Mouse (Mus musculus): Measurements from ENCODE around the gene Pou2f3. TPM values are rescaled to one million over a fixed set of nuclear protein-coding genes. Genes with fewer than 3 reads are reported as not detected.

Gene Pou2f3
- polyA plus RNA-seq, 1 experiment from 2014 or later: not detected

GRCm38 (mm10) chr9:43241291-43241690, 31.1 kb upstream of the Pou2f3 start:
- Histone ChIP-seq H3K27ac (ENCODE audit: low read depth, low read length) (no peak overlapping the region), H3K27me3 (ENCODE audit: control insufficient read depth, insufficient read depth, low read length) (peaks cover 26% of the 10 kb centered on the region), H3K4me2 (replicated peaks; ENCODE audit: low read depth, low read length) (no peak overlapping the region), H3K9ac (ENCODE audit: low read depth, low read length) (no peak overlapping the region), H3K36me3 (ENCODE audit: control insufficient read depth, insufficient read depth, low read length) (no peaks in the 10 kb centered on the region), H3K4me3 (ENCODE audit: low read depth, low read length) (no peak overlapping the region), H3K4me1 (replicated peaks; ENCODE audit: control insufficient read depth, insufficient read depth, low read length) (peaks cover 2% of the 10 kb centered on the region; the same call in 1 of the 2 replicates), H3K9me3 (ENCODE audit: control insufficient read depth, low read length) (no peaks in the 10 kb centered on the region)
- DNase-seq (ENCODE audit: low spot score) (no peak), ATAC-seq (ENCODE audit: low FRiP score) (no peak)
- WGBS: 62% methylated on average over 4 of the region's 4 CpGs

GRCm38 (mm10) chr9:43240594-43240900, 30.4 kb upstream of the Pou2f3 start:
- Histone ChIP-seq H3K36me3 (ENCODE audit: control insufficient read depth, insufficient read depth, low read length) (no peaks in the 10 kb centered on the region), H3K4me2 (replicated peaks; ENCODE audit: low read depth, low read length) (no peak overlapping the region; the same call in 1 of the 2 replicates), H3K9ac (ENCODE audit: low read depth, low read length) (no peak overlapping the region), H3K27ac (ENCODE audit: low read depth, low read length) (0 out of 2 replicates have a peak overlapping the region, but pooled peaks have one; percentile 10), H3K4me3 (ENCODE audit: low read depth, low read length) (no peak overlapping the region), H3K4me1 (replicated peaks; ENCODE audit: control insufficient read depth, insufficient read depth, low read length) (peaks cover 2% of the 10 kb centered on the region; the same call in 1 of the 2 replicates), H3K9me3 (ENCODE audit: control insufficient read depth, low read length) (no peaks in the 10 kb centered on the region), H3K27me3 (ENCODE audit: control insufficient read depth, insufficient read depth, low read length) (peaks cover 28% of the 10 kb centered on the region)
- DNase-seq (ENCODE audit: low spot score): no peak
- 0 out of 2 replicates have a peak, but pooled peaks have one; percentile 30 for ATAC-seq (ENCODE audit: low FRiP score)
- WGBS: 40% methylated on average over 2 of the region's 2 CpGs

GRCm38 (mm10) chr9:43239712-43240593, 29.8 kb upstream of the Pou2f3 start, which contains the start of gene Oaf:
Oaf (minus strand) TSS chr9:43239911.
- Histone ChIP-seq H3K36me3 (ENCODE audit: control insufficient read depth, insufficient read depth, low read length) (no peaks in the 10 kb centered on the region), H3K27ac (ENCODE audit: low read depth, low read length) (peak within 1 kb of the TSS; percentile 62; the same call in 1 of the 2 replicates), H3K4me1 (replicated peaks; ENCODE audit: control insufficient read depth, insufficient read depth, low read length) (peaks cover 2% of the 10 kb centered on the region; the same call in 1 of the 2 replicates), H3K4me2 (replicated peaks; ENCODE audit: low read depth, low read length) (peak within 1 kb of the TSS; percentile 73), H3K9ac (ENCODE audit: low read depth, low read length) (peak within 1 kb of the TSS; percentile 61), H3K4me3 (ENCODE audit: low read depth, low read length) (peak within 1 kb of the TSS; percentile 70), H3K9me3 (ENCODE audit: control insufficient read depth, low read length) (no peaks in the 10 kb centered on the region), H3K27me3 (ENCODE audit: control insufficient read depth, insufficient read depth, low read length) (peaks cover 28% of the 10 kb centered on the region)
- DNase-seq (ENCODE audit: low spot score): peak; percentile 83
- WGBS: 2% methylated on average over 38 of the region's 44 CpGs
- peak; percentile 88 for ATAC-seq (ENCODE audit: low FRiP score)

GRCm38 (mm10) chr9:43238631-43239545, 28.7 kb upstream of the Pou2f3 start:
- WGBS: 1% methylated on average over 33 of the region's 51 CpGs
- peak overlapping the region; percentile 61 for H3K9ac ChIP-seq (ENCODE audit: low read depth, low read length)
- H3K9me3 ChIP-seq (ENCODE audit: control insufficient read depth, low read length): no peaks in the 10 kb centered on the region
- no peak for ATAC-seq (ENCODE audit: low FRiP score)
- peaks cover 2% of the 10 kb centered on the region; the same call in 1 of the 2 replicates for H3K4me1 ChIP-seq (replicated peaks; ENCODE audit: control insufficient read depth, insufficient read depth, low read length)
- no peaks in the 10 kb centered on the region for H3K36me3 ChIP-seq (ENCODE audit: control insufficient read depth, insufficient read depth, low read length)
- H3K4me2 ChIP-seq (replicated peaks; ENCODE audit: low read depth, low read length): peak overlapping the region; percentile 73
- peak; percentile 51 for DNase-seq (ENCODE audit: low spot score)
- H3K27me3 ChIP-seq (ENCODE audit: control insufficient read depth, insufficient read depth, low read length): peaks cover 28% of the 10 kb centered on the region
- peak overlapping the region; percentile 70 for H3K4me3 ChIP-seq (ENCODE audit: low read depth, low read length)
- peak overlapping the region; percentile 62; the same call in 1 of the 2 replicates for H3K27ac ChIP-seq (ENCODE audit: low read depth, low read length)

GRCm38 (mm10) chr9:43238167-43238566, 28.0 kb upstream of the Pou2f3 start:
- Histone ChIP-seq H3K27me3 (ENCODE audit: control insufficient read depth, insufficient read depth, low read length) (peaks cover 28% of the 10 kb centered on the region), H3K9ac (ENCODE audit: low read depth, low read length) (no peak overlapping the region), H3K4me1 (replicated peaks; ENCODE audit: control insufficient read depth, insufficient read depth, low read length) (peaks cover 2% of the 10 kb centered on the region; the same call in 1 of the 2 replicates), H3K4me2 (replicated peaks; ENCODE audit: low read depth, low read length) (peak overlapping the region; percentile 73; the same call in 1 of the 2 replicates), H3K9me3 (ENCODE audit: control insufficient read depth, low read length) (no peaks in the 10 kb centered on the region), H3K36me3 (ENCODE audit: control insufficient read depth, insufficient read depth, low read length) (no peaks in the 10 kb centered on the region), H3K27ac (ENCODE audit: low read depth, low read length) (no peak overlapping the region), H3K4me3 (ENCODE audit: low read depth, low read length) (peak overlapping the region; percentile 70)
- ATAC-seq (ENCODE audit: low FRiP score): no peak
- no peak for DNase-seq (ENCODE audit: low spot score)
- WGBS: 36% methylated on average over 2 of the region's 2 CpGs

- peaks cover 2% of the 10 kb centered on the region; the same call in 1 of the 2 replicates for H3K4me1 ChIP-seq (replicated peaks; ENCODE audit: control insufficient read depth, insufficient read depth, low read length)
- no peak overlapping the region for H3K4me3 ChIP-seq (ENCODE audit: low read depth, low read length)
- peaks cover 28% of the 10 kb centered on the region for H3K27me3 ChIP-seq (ENCODE audit: control insufficient read depth, insufficient read depth, low read length)
- ATAC-seq (ENCODE audit: low FRiP score): no peak
- H3K9ac ChIP-seq (ENCODE audit: low read depth, low read length): no peak overlapping the region
- H3K4me2 ChIP-seq (replicated peaks; ENCODE audit: low read depth, low read length): no peak overlapping the region
- no peaks in the 10 kb centered on the region for H3K36me3 ChIP-seq (ENCODE audit: control insufficient read depth, insufficient read depth, low read length)
- no peak for DNase-seq (ENCODE audit: low spot score)
- no peak overlapping the region for H3K27ac ChIP-seq (ENCODE audit: low read depth, low read length)
- H3K9me3 ChIP-seq (ENCODE audit: control insufficient read depth, low read length): no peaks in the 10 kb centered on the region
- 50% methylated on average over 7 of the region's 7 CpGs for WGBS
Measured at GRCm38 (mm10) chr9:43237111-43237775, 27.1 kb upstream of the Pou2f3 start.

GRCm38 (mm10) chr9:43236576-43236975, 26.4 kb upstream of the Pou2f3 start:
- WGBS: 86% methylated on average over 7 of the region's 7 CpGs
- ATAC-seq (ENCODE audit: low FRiP score): no peak
- no peaks in the 10 kb centered on the region for H3K9me3 ChIP-seq (ENCODE audit: control insufficient read depth, low read length)
- no peak overlapping the region for H3K4me3 ChIP-seq (ENCODE audit: low read depth, low read length)
- peaks cover 2% of the 10 kb centered on the region; the same call in 1 of the 2 replicates for H3K4me1 ChIP-seq (replicated peaks; ENCODE audit: control insufficient read depth, insufficient read depth, low read length)
- peaks cover 28% of the 10 kb centered on the region for H3K27me3 ChIP-seq (ENCODE audit: control insufficient read depth, insufficient read depth, low read length)
- no peak overlapping the region for H3K9ac ChIP-seq (ENCODE audit: low read depth, low read length)
- H3K4me2 ChIP-seq (replicated peaks; ENCODE audit: low read depth, low read length): no peak overlapping the region
- DNase-seq (ENCODE audit: low spot score): no peak
- no peak overlapping the region for H3K27ac ChIP-seq (ENCODE audit: low read depth, low read length)
- H3K36me3 ChIP-seq (ENCODE audit: control insufficient read depth, insufficient read depth, low read length): no peaks in the 10 kb centered on the region

- H3K9me3 ChIP-seq (ENCODE audit: control insufficient read depth, low read length): no peaks in the 10 kb centered on the region
- H3K4me3 ChIP-seq (ENCODE audit: low read depth, low read length): no peak overlapping the region
- WGBS: 74% methylated on average over 1 of the region's 1 CpGs
- H3K4me1 ChIP-seq (replicated peaks; ENCODE audit: control insufficient read depth, insufficient read depth, low read length): peaks cover 2% of the 10 kb centered on the region; the same call in 1 of the 2 replicates
- no peak overlapping the region for H3K9ac ChIP-seq (ENCODE audit: low read depth, low read length)
- no peak overlapping the region for H3K27ac ChIP-seq (ENCODE audit: low read depth, low read length)
- DNase-seq (ENCODE audit: low spot score) (no peak), ATAC-seq (ENCODE audit: low FRiP score) (no peak)
- no peaks in the 10 kb centered on the region for H3K36me3 ChIP-seq (ENCODE audit: control insufficient read depth, insufficient read depth, low read length)
- peaks cover 28% of the 10 kb centered on the region for H3K27me3 ChIP-seq (ENCODE audit: control insufficient read depth, insufficient read depth, low read length)
- H3K4me2 ChIP-seq (replicated peaks; ENCODE audit: low read depth, low read length): no peak overlapping the region
Measured at GRCm38 (mm10) chr9:43236106-43236505, 25.9 kb upstream of the Pou2f3 start.
